Mouse (Mus musculus) intestine, embryonic 16.5 days (tissue): Measurements from ENCODE around the gene Arhgef3. TPM values are rescaled to one million over a fixed set of nuclear protein-coding genes. Genes with fewer than 3 reads are reported as not detected.

Source experiments
- ATAC-seq: fragments of 200-750 bp; cut with Nextera tagmentation; 2 replicates; pipeline ENCODE4 v1.8.0; 2017; ENCODE audit warnings: moderate TSS enrichment, moderate library complexity
- H3K27ac ChIP-seq: fragments of 300-500 bp; sonication (generic); 2 replicates; pipeline ENCODE4 v1.5.1; 2014; ENCODE audit warnings: mild to moderate bottlenecking, low read length
- H3K27me3 ChIP-seq: fragments of 300-500 bp; sonication (generic); replicated peaks from 2 replicates; pipeline ENCODE4 v1.6.1; 2014; ENCODE audit warnings: low read length, control low read depth, mixed read lengths; ENCODE audit not compliant: control insufficient read depth, insufficient read depth
- H3K36me3 ChIP-seq: fragments of 300-500 bp; sonication (generic); 2 replicates; pipeline ENCODE4 v1.6.1; 2014; ENCODE audit warnings: low read length, control low read depth; ENCODE audit not compliant: control insufficient read depth, insufficient read depth
- H3K4me1 ChIP-seq: fragments of 300-500 bp; sonication (generic); 2 replicates; pipeline ENCODE4 v1.6.1; 2014; ENCODE audit warnings: low read length, control low read depth, mixed read lengths; ENCODE audit not compliant: control insufficient read depth, insufficient read depth
- H3K4me2 ChIP-seq: fragments of 300-500 bp; sonication (generic); 2 replicates; pipeline ENCODE4 v1.6.1; 2014; ENCODE audit warnings: low read depth, low read length, control low read depth
- H3K4me3 ChIP-seq: fragments of 300-500 bp; sonication (generic); 2 replicates; pipeline ENCODE4 v1.5.1; 2014; ENCODE audit warnings: mild to moderate bottlenecking, low read length
- H3K9ac ChIP-seq: fragments of 300-500 bp; sonication (generic); 2 replicates; pipeline ENCODE4 v1.6.1; 2014; ENCODE audit warnings: low read depth, low read length
- H3K9me3 ChIP-seq: fragments of 300-500 bp; sonication (generic); 2 replicates; pipeline ENCODE4 v1.6.1; 2016; ENCODE audit warnings: low read length, control low read depth; ENCODE audit not compliant: control insufficient read depth
- WGBS: fragments of 180-500 bp; shearing (Covaris S2); extraction: QIAGEN DNeasy Blood & Tissue Kit; methylation state at CpG from one replicate; pipeline ENCODE4 v1.1.7; 2014; 5-methylcytosine and 5-hydroxymethylcytosine counted together
- polyA plus RNA-seq: library from polyadenylated mRNA; unstranded; fragments of >200 nt; fragmentation: Nextera tagmentation; extraction: Ambion mirVana; gene quantifications from 2 replicates; pipeline ENCODE4 v1.2.1, GENCODE M21; 2015

Gene Arhgef3
- polyA plus RNA-seq, 1 experiment from 2014 or later = 12.0 TPM

DNA sequence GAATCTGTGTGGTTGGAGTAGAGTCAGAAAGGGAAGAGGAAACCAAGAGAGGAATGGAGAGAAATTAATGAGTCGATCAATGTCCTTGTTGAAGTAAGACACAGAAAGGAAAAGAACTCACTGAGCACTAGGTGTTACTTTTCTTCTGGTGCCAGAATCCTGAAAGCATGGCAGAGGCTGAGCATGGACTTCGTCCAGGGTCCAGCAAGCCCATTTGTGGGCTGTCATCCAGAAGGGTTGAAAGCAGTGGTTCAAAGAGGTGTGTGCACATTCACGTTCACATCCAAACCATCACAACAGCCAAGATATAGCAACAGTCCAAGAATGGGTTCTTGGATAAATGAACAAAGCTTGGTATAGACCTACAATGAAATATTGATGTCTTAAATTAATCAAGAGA lies 15.3 kb downstream of the Arhgef3 start:
- WGBS = 97% methylated on average over 3 of the region's 3 CpGs
- Histone ChIP-seq H3K36me3 (no peaks in the 10 kb centered on the region), H3K9me3 (no peaks in the 10 kb centered on the region), H3K4me2 (no peak overlapping the region), H3K9ac (no peak overlapping the region), H3K27me3 (no peaks in the 10 kb centered on the region), H3K4me1 (no peaks in the 10 kb centered on the region), H3K4me3 (no peak overlapping the region), H3K27ac (no peak overlapping the region)
- ATAC-seq = no peak

- no peak for ATAC-seq
- Histone ChIP-seq H3K27me3 (no peaks in the 10 kb centered on the region), H3K27ac (no peak overlapping the region), H3K4me3 (no peak overlapping the region), H3K9me3 (no peaks in the 10 kb centered on the region), H3K4me1 (no peaks in the 10 kb centered on the region), H3K4me2 (no peak overlapping the region), H3K36me3 (no peaks in the 10 kb centered on the region), H3K9ac (no peak overlapping the region)
- WGBS = 47% methylated on average over 1 of the region's 1 CpGs
Measured at GRCm38 (mm10) chr14:27130676-27131075, 16.0 kb downstream of the Arhgef3 start.

GRCm38 (mm10) chr14:27131521-27131920 lies 16.8 kb downstream of the Arhgef3 start:
- Histone ChIP-seq H3K9me3 (no peaks in the 10 kb centered on the region), H3K9ac (no peak overlapping the region), H3K4me1 (no peaks in the 10 kb centered on the region), H3K27me3 (no peaks in the 10 kb centered on the region), H3K36me3 (no peaks in the 10 kb centered on the region), H3K27ac (no peak overlapping the region), H3K4me2 (no peak overlapping the region), H3K4me3 (no peak overlapping the region)
- 81% methylated on average over 1 of the region's 1 CpGs for WGBS
- ATAC-seq = peak; percentile 26; the same call in 1 of the 2 replicates

DNA sequence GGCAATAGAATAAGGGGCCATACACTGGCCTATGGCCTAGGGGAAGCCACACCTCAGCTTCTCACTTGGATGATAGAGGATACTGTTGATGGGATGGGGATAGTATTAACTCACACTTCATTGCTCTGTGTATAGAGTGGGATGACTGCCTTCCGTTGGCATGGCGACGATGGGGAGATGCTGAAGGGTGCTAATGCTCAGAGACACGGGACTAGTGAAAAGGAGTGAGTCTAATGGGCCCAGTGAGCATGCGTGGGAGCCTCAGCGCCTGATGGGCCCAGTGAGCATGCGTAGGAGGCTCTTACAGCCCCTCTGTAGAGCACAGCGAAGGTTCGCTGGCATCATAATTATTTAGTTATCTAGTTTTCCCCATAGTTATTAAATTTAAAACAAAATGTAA lies 24.2 kb downstream of the Arhgef3 start:
- Histone ChIP-seq H3K27me3 (no peaks in the 10 kb centered on the region), H3K27ac (no peak overlapping the region), H3K4me2 (no peak overlapping the region), H3K9me3 (no peaks in the 10 kb centered on the region), H3K9ac (no peak overlapping the region), H3K4me3 (no peak overlapping the region), H3K36me3 (no peaks in the 10 kb centered on the region), H3K4me1 (no peaks in the 10 kb centered on the region)
- 89% methylated on average over 9 of the region's 9 CpGs for WGBS
- no peak for ATAC-seq

DNA sequence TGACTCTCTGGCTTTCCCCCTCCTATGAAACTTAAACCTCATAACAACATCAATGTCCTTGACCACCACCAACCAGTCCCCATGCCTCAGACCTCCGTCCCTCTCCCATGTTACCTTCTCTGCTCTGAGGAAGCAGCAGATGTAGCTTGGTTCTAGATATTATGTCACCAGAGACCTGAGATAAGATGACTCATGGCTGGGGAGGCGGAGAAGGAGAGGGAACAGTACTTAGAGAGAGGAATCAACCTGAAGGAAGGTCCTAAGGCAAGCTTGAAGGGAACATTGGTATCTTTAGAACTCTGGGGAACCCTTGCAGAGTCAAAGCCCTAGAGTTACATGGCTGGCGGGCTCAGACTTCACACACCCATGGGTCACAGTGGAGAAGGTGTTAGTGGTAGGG lies 25.3 kb downstream of the Arhgef3 start:
- H3K4me1 ChIP-seq = peaks cover 3% of the 10 kb centered on the region; the same call in 1 of the 2 replicates
- no peaks in the 10 kb centered on the region for H3K36me3 ChIP-seq
- no peak overlapping the region for H3K4me3 ChIP-seq
- no peaks in the 10 kb centered on the region for H3K27me3 ChIP-seq
- H3K9ac ChIP-seq = no peak overlapping the region
- H3K9me3 ChIP-seq = no peaks in the 10 kb centered on the region
- 90% methylated on average over 3 of the region's 3 CpGs for WGBS
- no peak overlapping the region for H3K27ac ChIP-seq
- no peak overlapping the region for H3K4me2 ChIP-seq
- ATAC-seq = no peak

GRCm38 (mm10) chr14:27141486-27141885 lies 26.8 kb downstream of the Arhgef3 start:
- WGBS = 27% methylated on average over 3 of the region's 3 CpGs
- Histone ChIP-seq H3K27ac (no peak overlapping the region), H3K4me2 (no peak overlapping the region), H3K9ac (no peak overlapping the region), H3K9me3 (no peaks in the 10 kb centered on the region), H3K4me1 (peaks cover 12% of the 10 kb centered on the region; the same call in 1 of the 2 replicates), H3K27me3 (no peaks in the 10 kb centered on the region), H3K36me3 (no peaks in the 10 kb centered on the region), H3K4me3 (no peak overlapping the region)
- ATAC-seq = no peak

GRCm38 (mm10) chr14:27142680-27143079 lies 28.0 kb downstream of the Arhgef3 start:
- H3K27ac ChIP-seq = no peak overlapping the region
- ATAC-seq = no peak
- no peaks in the 10 kb centered on the region for H3K9me3 ChIP-seq
- 82% methylated on average over 5 of the region's 5 CpGs for WGBS
- no peak overlapping the region for H3K4me2 ChIP-seq
- H3K27me3 ChIP-seq = no peaks in the 10 kb centered on the region
- no peaks in the 10 kb centered on the region for H3K36me3 ChIP-seq
- H3K4me3 ChIP-seq = no peak overlapping the region
- no peak overlapping the region for H3K9ac ChIP-seq
- H3K4me1 ChIP-seq = peaks cover 12% of the 10 kb centered on the region; the same call in 1 of the 2 replicates

GRCm38 (mm10) chr14:27145171-27146045 lies 30.7 kb downstream of the Arhgef3 start:
- Histone ChIP-seq H3K4me3 (no peak overlapping the region), H3K9ac (no peak overlapping the region), H3K4me2 (no peak overlapping the region), H3K27ac (peak overlapping the region; percentile 26; the same call in 1 of the 2 replicates), H3K27me3 (no peaks in the 10 kb centered on the region), H3K36me3 (no peaks in the 10 kb centered on the region), H3K9me3 (no peaks in the 10 kb centered on the region), H3K4me1 (peaks cover 12% of the 10 kb centered on the region; the same call in 1 of the 2 replicates)
- 50% methylated on average over 8 of the region's 8 CpGs for WGBS
- peak; percentile 50 for ATAC-seq

DNA sequence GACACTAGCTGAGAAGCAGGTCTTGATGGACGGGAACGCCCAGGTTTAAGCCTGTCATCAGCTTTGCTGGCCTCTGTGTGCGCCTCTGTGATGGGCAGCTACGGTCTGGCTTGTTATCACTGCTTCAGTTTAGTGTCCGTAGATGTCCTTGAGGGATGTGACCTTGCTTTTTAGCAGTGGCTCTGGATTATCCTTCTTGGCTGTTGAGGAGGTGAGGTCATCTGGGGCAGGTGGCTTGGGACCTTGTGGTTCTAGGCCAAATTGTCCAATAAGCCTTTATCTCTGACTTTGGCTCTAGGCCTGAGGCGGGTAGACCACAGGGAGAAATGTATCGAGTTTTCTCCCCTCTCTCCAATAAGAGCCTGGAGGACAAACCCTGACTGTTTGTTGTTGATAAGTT lies 33.0 kb downstream of the Arhgef3 start:
- H3K4me1 ChIP-seq = peaks cover 15% of the 10 kb centered on the region; the same call in 1 of the 2 replicates
- H3K4me2 ChIP-seq = no peak overlapping the region
- no peak overlapping the region for H3K27ac ChIP-seq
- H3K9ac ChIP-seq = no peak overlapping the region
- no peaks in the 10 kb centered on the region for H3K27me3 ChIP-seq
- H3K36me3 ChIP-seq = no peaks in the 10 kb centered on the region
- no peak overlapping the region for H3K4me3 ChIP-seq
- WGBS = 86% methylated on average over 7 of the region's 7 CpGs
- no peak for ATAC-seq
- no peaks in the 10 kb centered on the region for H3K9me3 ChIP-seq
